Mouse (Mus musculus) stomach, embryonic 14.5 days (tissue): ENCODE results near the gene Dzip1l. TPM values are rescaled to one million over a fixed set of nuclear protein-coding genes. Genes with fewer than 3 reads are reported as not detected.
A peak's percentile ranks its signal among the peaks of the same experiment; 100 is the strongest.

Source experiments
- ATAC-seq: fragments of 200-750 bp; cut with Nextera tagmentation; 2 replicates; pipeline ENCODE4 v1.8.0; 2017; ENCODE audit warnings: low read depth, moderate TSS enrichment; ENCODE audit not compliant: insufficient number of reproducible peaks, insufficient read depth, low FRiP score
- H3K27ac ChIP-seq: fragments of 300-500 bp; sonication (generic); 2 replicates; pipeline ENCODE4 v1.5.1; 2014; ENCODE audit warnings: mild to moderate bottlenecking, low read length, moderate library complexity, mixed read lengths
- H3K27me3 ChIP-seq: fragments of 300-500 bp; sonication (generic); 2 replicates; pipeline ENCODE4 v1.6.1; 2014; ENCODE audit warnings: low read length, control low read depth, mixed read lengths; ENCODE audit not compliant: control insufficient read depth, insufficient read depth
- H3K36me3 ChIP-seq: fragments of 300-500 bp; sonication (generic); 2 replicates; pipeline ENCODE4 v1.6.1; 2014; ENCODE audit warnings: mild to moderate bottlenecking, control low read depth, low read length, moderate library complexity, mixed read lengths; ENCODE audit not compliant: control insufficient read depth, insufficient read depth
- H3K4me1 ChIP-seq: fragments of 300-500 bp; sonication (generic); 2 replicates; pipeline ENCODE4 v1.6.1; 2014; ENCODE audit warnings: low read length, control low read depth, mixed read lengths; ENCODE audit not compliant: control insufficient read depth, insufficient read depth
- H3K4me2 ChIP-seq: fragments of 300-500 bp; sonication (generic); replicated peaks from 2 replicates; pipeline ENCODE4 v1.6.1; 2014; ENCODE audit warnings: low read depth, low read length, control low read depth
- H3K4me3 ChIP-seq: fragments of 300-500 bp; sonication (generic); 2 replicates; pipeline ENCODE4 v1.5.1; 2014; ENCODE audit warnings: low read depth, low read length, control low read depth
- H3K9ac ChIP-seq: fragments of 300-500 bp; sonication (generic); replicated peaks from 2 replicates; pipeline ENCODE4 v1.6.1; 2014; ENCODE audit warnings: low read depth, mild to moderate bottlenecking, control low read depth, low read length, moderate library complexity, mixed read lengths
- H3K9me3 ChIP-seq: fragments of 300-500 bp; sonication (generic); 2 replicates; pipeline ENCODE4 v1.6.1; 2016; ENCODE audit warnings: low read depth, low read length, control low read depth; ENCODE audit not compliant: control insufficient read depth
- WGBS: fragments of 180-500 bp; shearing (Covaris S2); extraction: QIAGEN DNeasy Blood & Tissue Kit; methylation state at CpG from one replicate; pipeline ENCODE4 v1.1.7; 2014; 5-methylcytosine and 5-hydroxymethylcytosine counted together
- polyA plus RNA-seq: library from polyadenylated mRNA; unstranded; fragments of >200 nt; fragmentation: Nextera tagmentation; extraction: Ambion mirVana; gene quantifications from 2 replicates; pipeline ENCODE4 v1.2.1, GENCODE M21; 2014

The Dzip1l gene
- polyA plus RNA-seq, 1 experiment from 2014 or later, result 19.8 TPM

DNA sequence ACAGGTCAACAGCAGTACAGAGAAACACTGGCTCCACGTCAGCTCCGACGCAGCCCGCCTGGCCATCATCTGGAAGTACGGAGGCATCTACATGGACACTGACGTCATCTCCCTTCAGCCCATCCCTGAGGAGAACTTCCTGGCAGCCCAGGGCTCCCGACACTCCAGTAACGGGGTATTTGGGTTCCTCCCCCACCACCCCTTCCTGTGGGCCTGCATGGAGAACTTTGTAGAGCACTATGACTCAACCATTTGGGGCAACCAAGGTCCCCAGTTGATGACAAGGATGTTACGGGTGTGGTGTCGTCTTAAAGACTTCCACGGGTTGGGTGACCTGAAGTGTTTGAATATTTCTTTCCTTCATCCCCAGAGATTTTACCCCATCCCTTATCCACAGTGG is 9.1 kb upstream of the Dzip1l start:
- Histone ChIP-seq H3K27ac (no peak overlapping the region), H3K9me3 (no peaks in the 10 kb centered on the region), H3K9ac (no peak overlapping the region), H3K36me3 (no peaks in the 10 kb centered on the region), H3K27me3 (no peaks in the 10 kb centered on the region), H3K4me1 (no peaks in the 10 kb centered on the region), H3K4me3 (no peak overlapping the region), H3K4me2 (no peak overlapping the region)
- 87% methylated on average over 11 of the region's 11 CpGs for WGBS
- no peak for ATAC-seq

DNA sequence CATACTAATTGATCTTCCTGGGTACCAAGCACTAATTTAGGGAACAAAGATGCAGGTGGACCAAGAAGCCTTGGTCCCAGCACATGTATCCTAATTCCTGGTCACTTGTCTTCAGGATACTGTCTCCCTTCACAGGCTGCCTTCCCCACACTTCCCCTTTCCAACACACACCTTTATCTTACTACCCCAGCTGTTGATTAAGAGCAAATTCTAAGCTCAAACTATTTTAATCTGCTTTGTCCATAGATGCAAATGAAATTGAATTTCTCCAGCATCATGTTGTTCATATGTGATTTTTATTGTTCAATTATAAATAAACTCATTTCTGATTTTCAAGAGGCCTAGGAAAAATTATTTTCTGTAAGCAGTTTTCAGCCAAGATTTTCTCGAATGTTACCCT is 7.3 kb upstream of the Dzip1l start:
- 88% methylated on average over 1 of the region's 1 CpGs for WGBS
- Histone ChIP-seq H3K4me3 (no peak overlapping the region), H3K9me3 (no peaks in the 10 kb centered on the region), H3K4me1 (no peaks in the 10 kb centered on the region), H3K27ac (no peak overlapping the region), H3K36me3 (no peaks in the 10 kb centered on the region), H3K9ac (no peak overlapping the region), H3K4me2 (no peak overlapping the region), H3K27me3 (no peaks in the 10 kb centered on the region)
- ATAC-seq, result no peak

DNA sequence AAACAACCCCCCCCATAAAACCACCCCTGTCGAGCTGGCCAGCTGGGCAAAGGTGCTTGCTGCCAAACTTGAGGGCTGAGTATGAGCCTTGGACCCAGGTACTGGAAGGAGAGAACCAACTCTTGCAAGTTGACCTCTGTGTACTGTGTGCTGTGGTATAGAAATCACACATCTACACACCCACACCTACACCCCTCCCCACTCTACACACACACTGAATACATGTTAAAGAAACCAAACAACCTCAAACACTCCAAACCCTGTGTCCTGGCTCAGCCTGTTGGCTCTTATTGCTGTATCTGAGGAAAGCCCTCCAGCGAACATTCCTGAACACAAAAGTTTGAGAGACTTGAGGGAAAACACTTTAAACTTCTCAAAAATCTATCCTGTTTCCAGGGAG is 6.3 kb upstream of the Dzip1l start:
- Histone ChIP-seq H3K27me3 (no peaks in the 10 kb centered on the region), H3K4me3 (no peak overlapping the region), H3K4me2 (no peak overlapping the region), H3K9ac (no peak overlapping the region), H3K36me3 (no peaks in the 10 kb centered on the region), H3K4me1 (no peaks in the 10 kb centered on the region), H3K9me3 (no peaks in the 10 kb centered on the region), H3K27ac (no peak overlapping the region)
- 41% methylated on average over 2 of the region's 2 CpGs for WGBS
- ATAC-seq, result no peak

DNA sequence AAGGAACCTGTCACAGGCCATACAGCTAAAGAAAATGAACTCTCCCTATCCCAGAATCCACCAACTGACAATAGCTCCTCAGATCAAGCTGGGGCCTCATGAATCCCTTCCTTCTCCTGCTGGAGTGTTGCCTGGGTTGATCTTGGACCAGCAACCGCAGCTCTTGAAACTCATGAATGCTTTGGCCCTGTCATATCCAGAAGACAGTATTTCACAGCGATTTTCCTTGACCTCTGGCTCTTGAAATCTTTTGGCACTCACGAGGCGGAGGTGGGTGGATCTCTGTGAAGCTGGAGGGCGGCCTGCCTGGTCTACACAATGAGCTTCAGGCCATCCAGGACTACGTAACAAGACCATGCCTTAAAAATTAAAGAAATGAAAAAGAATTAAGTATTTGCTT is 5.2 kb upstream of the Dzip1l start:
- Histone ChIP-seq H3K4me1 (peaks cover 5% of the 10 kb centered on the region; the same call in 1 of the 2 replicates), H3K9ac (no peak overlapping the region), H3K36me3 (no peaks in the 10 kb centered on the region), H3K4me2 (no peak overlapping the region), H3K27me3 (no peaks in the 10 kb centered on the region), H3K27ac (no peak overlapping the region), H3K9me3 (no peaks in the 10 kb centered on the region), H3K4me3 (no peak overlapping the region)
- no peak for ATAC-seq
- WGBS, result 70% methylated on average over 6 of the region's 6 CpGs

DNA sequence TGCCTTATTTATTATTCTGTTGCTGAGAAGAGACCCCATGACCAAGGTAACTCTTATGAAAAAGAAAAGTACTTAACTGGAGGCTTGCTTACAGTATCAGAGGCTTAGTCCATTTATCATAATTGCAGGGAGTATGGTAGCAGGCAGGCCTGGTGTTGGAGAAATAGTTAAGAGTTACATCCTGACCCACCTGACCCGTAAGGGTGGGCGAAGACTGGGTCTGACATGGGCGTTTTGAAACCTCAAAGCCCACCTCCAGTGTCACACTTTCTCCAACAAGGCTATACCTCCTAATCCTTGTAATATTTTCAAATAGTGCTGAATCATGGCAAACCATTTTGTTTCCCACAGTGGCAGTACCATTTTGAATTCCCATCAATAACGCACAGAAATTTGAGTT is 715 bp upstream of the Dzip1l start:
- Histone ChIP-seq H3K9me3 (no peaks in the 10 kb centered on the region), H3K36me3 (no peaks in the 10 kb centered on the region; the same call in 1 of the 2 replicates), H3K4me1 (peaks cover 18% of the 10 kb centered on the region; the same call in 1 of the 2 replicates), H3K4me3 (peak overlapping the region; percentile 60; the same call in 1 of the 2 replicates), H3K27ac (peak overlapping the region; percentile 87; the same call in 1 of the 2 replicates), H3K4me2 (peak overlapping the region; percentile 73), H3K9ac (no peak overlapping the region), H3K27me3 (no peaks in the 10 kb centered on the region)
- 64% methylated on average over 4 of the region's 4 CpGs for WGBS
- ATAC-seq, result no peak

DNA sequence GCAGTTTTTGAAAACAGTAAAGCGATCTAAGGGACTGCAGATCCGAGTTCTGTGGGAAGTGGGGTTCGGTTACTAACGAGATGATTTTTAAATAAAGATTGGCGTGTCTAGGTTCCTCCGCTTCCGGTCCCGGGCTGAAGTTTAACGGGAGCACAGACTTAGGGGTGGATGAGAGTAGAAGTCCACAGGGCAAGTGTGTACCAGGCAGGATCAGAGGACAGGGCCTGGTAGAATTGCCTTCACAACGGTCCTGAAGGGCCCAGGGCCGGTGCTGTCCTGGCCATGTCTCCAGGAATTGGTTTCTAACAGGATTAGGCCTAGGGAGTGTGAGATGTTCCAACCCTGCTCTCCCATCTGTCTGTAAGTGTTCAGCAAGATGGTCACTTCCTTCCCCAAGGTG is 775 bp downstream of the Dzip1l start:
- peaks cover 18% of the 10 kb centered on the region; the same call in 1 of the 2 replicates for H3K4me1 ChIP-seq
- peak; percentile 26; the same call in 1 of the 2 replicates for ATAC-seq
- H3K9ac ChIP-seq, result peak overlapping the region; percentile 64
- H3K27ac ChIP-seq, result peak overlapping the region; percentile 87; the same call in 1 of the 2 replicates
- 2% methylated on average over 11 of the region's 11 CpGs for WGBS
- no peaks in the 10 kb centered on the region for H3K27me3 ChIP-seq
- no peaks in the 10 kb centered on the region for H3K9me3 ChIP-seq
- peaks cover 4% of the 10 kb centered on the region; the same call in 1 of the 2 replicates for H3K36me3 ChIP-seq
- peak overlapping the region; percentile 60 for H3K4me3 ChIP-seq
- peak overlapping the region; percentile 73 for H3K4me2 ChIP-seq

DNA sequence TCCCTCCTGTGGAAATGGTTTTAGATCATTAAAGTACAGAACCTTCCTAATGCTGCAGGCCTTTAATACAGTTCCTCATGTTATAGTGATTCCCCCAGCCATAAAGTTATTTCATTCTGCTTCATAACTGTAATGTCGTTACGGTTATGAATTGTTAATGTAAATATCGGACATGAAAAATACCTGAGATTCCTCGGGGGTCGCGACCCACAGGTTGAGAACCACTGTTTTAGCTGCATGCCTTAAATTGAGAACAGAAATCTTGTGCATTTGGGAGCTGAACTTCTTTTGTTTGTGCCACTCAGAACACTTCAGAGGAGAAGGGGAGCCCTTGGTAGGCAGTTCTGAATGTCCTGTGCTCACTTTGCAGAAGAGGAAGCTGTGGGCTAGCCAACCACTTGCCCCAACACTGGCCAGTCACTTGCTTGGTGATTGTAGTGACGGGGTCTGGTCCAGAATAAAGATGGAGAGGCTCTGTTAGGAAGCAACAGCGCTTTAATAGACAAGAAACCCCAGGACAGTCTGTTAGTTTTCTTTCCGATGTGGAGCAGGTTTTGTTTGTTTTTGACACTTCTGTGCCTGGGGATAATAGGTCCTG is 1.3 kb downstream of the Dzip1l start:
- Histone ChIP-seq H3K36me3 (peaks cover 4% of the 10 kb centered on the region; the same call in 1 of the 2 replicates), H3K9ac (peak overlapping the region; percentile 64), H3K4me3 (peak overlapping the region; percentile 60), H3K4me2 (peak overlapping the region; percentile 73), H3K27me3 (no peaks in the 10 kb centered on the region), H3K9me3 (no peaks in the 10 kb centered on the region), H3K4me1 (peaks cover 18% of the 10 kb centered on the region; the same call in 1 of the 2 replicates), H3K27ac (peak overlapping the region; percentile 87; the same call in 1 of the 2 replicates)
- 35% methylated on average over 9 of the region's 9 CpGs for WGBS
- ATAC-seq, result no peak

DNA sequence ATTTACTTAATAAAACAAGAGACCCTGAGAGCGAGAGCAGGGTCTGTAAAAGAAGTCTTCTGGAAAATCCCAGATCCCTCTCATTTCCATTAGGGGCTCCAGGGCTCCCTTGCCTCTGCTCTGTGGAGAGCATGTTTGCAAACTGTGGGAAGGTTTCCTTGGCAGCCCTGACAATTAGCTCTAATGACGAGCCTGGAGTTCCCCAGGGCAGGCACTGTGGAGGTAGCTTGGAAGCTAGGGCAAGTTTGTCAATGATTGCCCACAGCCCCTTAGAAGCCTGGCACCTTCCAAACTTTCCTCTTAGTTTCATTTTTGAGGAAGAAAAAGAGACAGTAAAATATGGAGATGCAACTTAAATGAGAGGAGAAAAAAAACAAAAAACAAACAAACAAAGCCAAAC is 2.5 kb downstream of the Dzip1l start:
- no peak overlapping the region for H3K9ac ChIP-seq
- no peak overlapping the region for H3K4me3 ChIP-seq
- no peak overlapping the region for H3K27ac ChIP-seq
- H3K4me2 ChIP-seq, result no peak overlapping the region
- H3K27me3 ChIP-seq, result no peaks in the 10 kb centered on the region
- peaks cover 4% of the 10 kb centered on the region; the same call in 1 of the 2 replicates for H3K36me3 ChIP-seq
- H3K9me3 ChIP-seq, result no peaks in the 10 kb centered on the region
- 56% methylated on average over 2 of the region's 2 CpGs for WGBS
- ATAC-seq, result no peak
- H3K4me1 ChIP-seq, result peaks cover 18% of the 10 kb centered on the region; the same call in 1 of the 2 replicates
